Mouse (Mus musculus) induced T-regulatory cell, adult 2 months (primary cell): ENCODE data around the gene Pigf.

Source experiments
- DNase-seq: peaks from one replicate; pipeline ENCODE4 v3.0.0-alpha.2; 2012; ENCODE audit warnings: low read depth

Pigf gene

GRCm38 (mm10) chr17:87036141-87037073 lies 11.2 kb upstream of the Pigf start:
- peak; percentile 82 for DNase-seq

DNA sequence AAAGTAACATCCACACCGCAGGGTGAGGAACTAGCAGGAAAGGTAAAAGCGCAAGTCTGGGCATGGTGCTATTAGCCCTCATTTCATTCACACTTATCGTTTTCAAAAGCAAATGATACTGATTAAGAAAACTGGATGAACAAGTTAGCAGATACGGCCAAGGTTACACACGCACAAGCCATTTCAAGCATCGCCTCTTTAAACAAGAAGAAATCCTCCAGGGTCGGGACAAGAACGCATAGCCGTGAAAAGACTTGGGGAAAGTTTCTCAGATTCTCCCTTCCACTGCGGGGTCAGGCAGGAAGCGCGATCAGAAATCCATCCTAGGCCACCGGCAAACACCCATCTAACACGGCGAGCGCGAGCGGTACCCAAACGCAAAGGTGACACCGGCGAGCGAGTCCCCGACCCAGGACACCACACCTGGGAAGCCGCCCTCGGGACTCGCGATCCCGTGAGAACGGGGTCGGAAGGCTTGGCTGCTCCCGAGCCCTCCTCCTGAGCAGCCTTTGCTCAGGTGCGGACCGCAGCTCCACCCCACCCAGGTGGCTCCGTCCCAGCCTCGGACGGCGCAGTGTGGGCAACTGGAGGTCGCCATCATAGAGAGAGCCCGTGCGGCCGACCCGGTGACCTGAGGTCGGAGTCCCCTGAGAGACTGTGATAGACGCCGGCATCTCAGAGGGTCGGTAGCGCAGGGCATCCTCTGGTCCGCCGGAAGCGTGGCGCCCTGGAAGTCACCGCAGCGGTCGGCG lies 539 bp downstream of the Pigf start:
- DNase-seq: peak; percentile 59

GRCm38 (mm10) chr17:87019692-87020091 lies 5.5 kb downstream of the Pigf start:
- DNase-seq: no peak

- no peak for DNase-seq
Measured at GRCm38 (mm10) chr17:87011301-87012019, 13.7 kb downstream of the Pigf start.

GRCm38 (mm10) chr17:87008950-87009349 lies 16.3 kb downstream of the Pigf start:
- DNase-seq: no peak

DNA sequence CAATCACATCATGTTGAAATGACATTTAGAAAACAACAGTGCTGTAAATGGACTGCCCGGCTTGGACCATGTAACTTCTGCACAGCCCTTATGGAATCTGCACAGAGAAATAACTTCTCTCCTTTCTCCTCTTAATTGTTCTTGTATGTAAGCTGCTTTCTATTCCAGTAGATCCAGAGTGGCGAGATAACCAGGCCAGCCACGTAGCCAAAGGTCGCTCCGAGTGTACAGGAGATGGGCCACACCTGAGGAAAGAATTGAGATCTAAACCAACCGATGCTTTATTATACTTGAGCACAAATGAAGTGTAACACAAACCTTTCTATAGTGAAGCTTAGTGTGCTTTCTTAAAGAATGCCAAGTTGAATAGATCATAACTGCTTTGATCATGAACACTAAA lies 27.9 kb downstream of the Pigf start:
- no peak for DNase-seq

DNA sequence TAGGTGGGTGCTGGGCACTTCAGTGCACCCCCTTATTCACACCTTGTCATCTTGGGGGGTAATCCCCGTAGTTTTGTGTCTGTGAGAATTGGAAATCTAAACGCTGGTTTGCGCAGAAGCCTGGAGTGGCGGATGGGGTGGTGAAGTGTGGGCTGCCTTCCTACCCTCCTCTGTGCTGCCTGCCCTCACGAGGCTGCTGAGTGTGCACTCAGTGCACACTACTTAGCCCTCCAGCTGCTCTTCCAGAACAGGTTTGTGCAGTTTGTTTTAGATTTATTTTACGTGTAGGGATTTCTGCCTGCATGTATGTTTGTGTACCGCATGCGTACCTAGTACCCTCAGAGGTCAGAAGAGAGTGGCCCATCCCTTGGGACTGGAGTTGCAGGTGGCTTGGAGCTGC lies 33.9 kb downstream of the Pigf start:
- no peak for DNase-seq

- no peak for DNase-seq
Measured at GRCm38 (mm10) chr17:86988601-86989184, 36.5 kb downstream of the Pigf start.

GRCm38 (mm10) chr17:86988161-86988560 lies 37.0 kb downstream of the Pigf start:
- no peak for DNase-seq

GRCm38 (mm10) chr17:86986449-86987138 lies 38.6 kb downstream of the Pigf start:
- DNase-seq: no peak

- no peak for DNase-seq
Measured at GRCm38 (mm10) chr17:86982497-86982896, 42.7 kb downstream of the Pigf start.

- DNase-seq: no peak
Measured at GRCm38 (mm10) chr17:86981701-86982100, 43.5 kb downstream of the Pigf start.

DNA sequence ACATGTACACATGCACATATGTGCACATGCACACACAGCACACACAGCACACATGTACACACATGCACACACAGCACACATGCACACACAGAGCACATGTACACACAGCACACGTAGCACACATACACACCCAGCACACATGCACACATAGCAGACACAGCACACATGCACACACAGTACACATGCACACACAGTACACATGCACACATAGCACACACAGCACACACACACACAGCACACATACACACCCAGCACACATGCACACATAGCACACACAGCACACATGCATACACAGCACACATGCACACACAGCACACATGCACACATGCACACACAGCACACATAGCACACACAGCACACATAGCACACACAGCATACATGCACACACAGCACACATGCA lies 44.0 kb downstream of the Pigf start:
- DNase-seq: no peak

DNA sequence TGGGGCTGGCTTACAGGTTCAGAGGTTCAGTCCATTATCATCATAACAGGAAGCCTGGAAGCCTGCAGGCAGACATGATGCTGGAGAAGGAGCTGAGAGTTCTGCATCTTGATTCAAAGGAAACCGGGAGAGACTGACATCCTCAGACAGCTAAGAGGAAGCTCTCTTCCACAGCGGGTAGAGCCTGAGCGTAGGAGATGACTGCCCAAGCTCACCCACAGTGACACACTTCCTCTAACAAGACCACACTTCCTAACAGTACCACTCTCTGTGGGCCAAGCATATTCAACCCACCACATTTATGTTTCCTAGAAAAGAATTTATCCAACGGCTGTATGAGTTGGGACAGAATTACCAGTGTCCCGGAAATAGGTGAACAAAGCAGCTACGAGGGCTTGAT lies 46.7 kb downstream of the Pigf start:
- DNase-seq: no peak

- no peak for DNase-seq
Measured at GRCm38 (mm10) chr17:86976387-86976786, 48.8 kb downstream of the Pigf start.

GRCm38 (mm10) chr17:86973097-86973496 lies 52.1 kb downstream of the Pigf start:
- no peak for DNase-seq

DNA sequence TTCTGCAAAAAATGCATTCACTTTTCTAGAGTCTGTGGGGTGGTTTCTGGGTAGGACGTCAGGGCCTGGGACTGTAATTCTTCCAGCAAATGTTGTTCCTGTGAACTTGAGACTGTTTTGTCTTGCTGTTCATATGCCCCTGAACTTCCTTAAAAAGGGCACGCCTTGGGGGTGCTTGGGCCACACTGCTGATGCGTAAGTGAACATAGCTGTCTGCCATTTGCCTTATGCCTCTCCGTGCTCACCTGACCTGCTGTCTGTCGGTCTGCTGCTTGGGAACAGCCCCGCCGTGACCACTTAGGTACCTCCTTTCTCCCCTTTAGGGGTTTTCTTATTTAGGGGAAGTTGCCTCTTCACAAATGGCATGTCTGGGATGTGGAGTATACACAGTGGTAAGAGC lies 53.3 kb downstream of the Pigf start:
- no peak for DNase-seq

DNA sequence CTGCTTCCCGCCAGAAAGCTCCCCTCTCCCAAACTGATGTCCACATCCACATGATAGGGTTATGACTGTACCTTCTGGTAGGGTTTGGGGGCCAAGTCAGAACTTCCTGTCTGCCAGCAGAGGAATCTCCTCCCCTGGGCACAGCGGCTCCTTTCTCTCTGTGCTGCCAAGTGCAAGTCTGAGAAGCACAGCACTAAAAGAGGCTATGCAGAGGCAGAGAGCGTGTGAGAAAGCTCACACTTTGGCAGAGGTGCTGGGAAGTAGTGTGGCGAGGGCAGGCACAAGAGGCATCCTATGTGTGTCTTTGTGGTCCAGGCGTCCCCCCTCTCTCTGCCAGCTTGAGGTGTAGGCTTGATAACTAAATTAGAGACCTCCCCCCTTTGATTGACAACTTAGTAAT lies 54.2 kb downstream of the Pigf start:
- no peak for DNase-seq

GRCm38 (mm10) chr17:86970026-86970750 lies 55.0 kb downstream of the Pigf start:
- DNase-seq: no peak

- no peak for DNase-seq
Measured at GRCm38 (mm10) chr17:86969582-86969981, 55.6 kb downstream of the Pigf start.

DNA sequence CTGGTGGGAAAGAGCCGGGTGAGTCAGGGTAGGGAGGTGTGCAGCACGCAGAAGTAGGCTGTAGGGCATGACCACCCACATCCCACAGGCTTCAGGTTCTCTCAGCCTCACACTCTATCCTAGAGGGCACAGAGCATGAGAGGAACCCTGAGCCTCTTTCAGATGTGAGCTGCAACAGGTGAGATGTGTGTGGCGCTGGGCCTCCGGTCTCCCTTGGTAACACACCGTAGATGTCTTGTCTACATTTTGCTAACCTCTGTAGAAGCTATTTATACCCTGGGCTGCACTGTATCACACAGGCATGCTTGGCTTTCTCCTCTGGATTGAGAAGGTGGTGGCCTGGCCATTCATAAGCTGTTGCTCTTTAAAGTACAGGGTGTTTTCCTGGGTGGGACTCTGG lies 56.6 kb downstream of the Pigf start:
- no peak for DNase-seq
